Mouse (Mus musculus): Measurements from ENCODE around the gene Mucl1.
"Not testable (repeated sequence)": the region's sequence is repeated elsewhere in the genome, so short reads cannot be mapped to it uniquely, and the experiment has no call there.

The Mucl1 gene

GRCm38 (mm10) chr15:103755369-103755768, at the start of gene Mucl1:
Mucl1 (minus strand) TSS chr15:103755469.
- in situ Hi-C loops (cut with MboI; ENCODE audit: unreplicated experiment in 2 of 2) = no loop called here

GRCm38 (mm10) chr15:103766836-103767235, 11.6 kb upstream of the Mucl1 start:
- in situ Hi-C loops (cut with MboI; ENCODE audit: unreplicated experiment in 2 of 2) = not testable (repeated sequence)

GRCm38 (mm10) chr15:103716861-103717260, 38.4 kb downstream of the Mucl1 start:
- in situ Hi-C loops (cut with MboI; ENCODE audit: unreplicated experiment in 2 of 2) = not testable (repeated sequence)

Data from v-Abl transformed pro-B cells (cell line).